Mouse (Mus musculus): ENCODE results near the gene Utp4.
A peak's percentile ranks its signal among the peaks of the same experiment; 100 is the strongest.
"Not testable (repeated sequence)": the region's sequence is repeated elsewhere in the genome, so short reads cannot be mapped to it uniquely, and the experiment has no call there.

The Utp4 gene

DNA sequence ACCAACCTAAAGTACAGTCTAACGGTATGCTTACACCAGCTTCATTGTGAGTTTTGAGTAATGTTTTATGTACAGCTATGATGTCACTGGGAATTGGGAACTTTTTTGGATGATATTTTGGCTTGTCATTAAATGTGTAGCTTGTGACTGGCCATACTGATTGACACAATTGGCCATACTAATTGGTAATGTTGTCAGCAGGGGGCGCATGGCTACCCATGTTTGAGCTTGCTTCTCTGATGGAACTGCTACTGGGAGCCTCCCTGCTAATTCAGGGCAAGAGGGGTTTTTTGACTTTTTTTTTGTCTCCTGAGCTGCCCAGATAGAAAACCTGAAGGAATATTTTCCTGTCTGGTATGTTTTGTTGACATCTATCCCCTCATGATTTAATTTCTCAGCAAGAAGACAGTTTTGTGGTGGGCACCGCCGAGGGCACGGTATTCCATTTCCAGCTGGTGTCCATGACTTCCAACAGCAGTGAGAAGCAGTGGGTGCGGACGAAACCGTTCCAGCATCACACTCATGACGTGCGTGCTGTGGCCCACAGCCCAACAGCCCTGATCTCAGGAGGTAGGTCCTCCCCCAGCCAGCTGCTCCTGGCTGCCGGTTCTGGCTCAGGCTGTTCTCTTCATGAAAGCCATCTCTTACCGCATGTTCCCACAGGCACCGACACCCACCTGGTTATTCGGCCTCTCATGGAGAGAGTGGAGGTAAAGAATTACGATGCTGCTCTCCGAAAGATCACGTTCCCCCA is 12.5 kb downstream of the Utp4 start:
- DNase-seq (ENCODE audit: extremely low spot score, low spot score): peak; percentile 30

DNA sequence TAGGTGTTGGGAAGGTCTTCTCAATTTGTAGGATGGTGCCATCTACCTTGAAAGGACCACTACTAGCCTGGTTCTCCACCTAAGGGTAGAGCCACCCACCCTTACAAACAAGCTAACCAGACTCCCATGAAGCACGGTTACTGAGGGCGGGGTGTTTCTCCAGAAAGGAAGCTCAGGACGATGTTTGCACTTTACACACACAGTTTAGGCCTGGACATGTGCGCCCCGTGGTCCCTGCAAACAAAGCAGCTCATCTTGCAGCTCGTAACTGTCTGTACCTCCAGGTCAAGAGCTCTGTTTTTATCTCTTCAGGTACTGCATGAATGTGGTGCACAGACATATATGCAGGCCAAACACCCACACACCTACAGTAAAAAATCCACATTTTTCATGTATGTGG is 13.2 kb downstream of the Utp4 start:
- no peak for DNase-seq (ENCODE audit: extremely low spot score, low spot score)

DNA sequence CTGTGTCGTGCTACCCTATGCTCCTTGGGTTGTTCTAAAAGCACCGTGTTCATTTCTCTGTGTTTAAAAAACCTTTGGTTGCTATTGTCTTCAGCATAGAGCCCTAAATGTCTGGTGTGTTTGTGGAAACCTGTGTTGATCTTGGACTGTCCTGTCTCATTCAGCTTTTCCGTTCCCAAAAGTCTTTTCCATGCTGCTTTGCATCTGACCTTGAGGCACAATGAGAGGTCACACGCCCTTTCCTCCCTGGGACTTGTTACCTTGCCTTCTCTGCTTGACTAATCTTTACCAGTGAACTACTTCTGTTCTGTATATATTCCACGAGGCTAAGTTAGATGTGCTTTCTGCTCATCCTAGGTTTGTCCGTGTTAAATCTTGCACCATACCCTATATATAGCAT is 14.0 kb downstream of the Utp4 start:
- DNase-seq (ENCODE audit: extremely low spot score, low spot score): no peak

DNA sequence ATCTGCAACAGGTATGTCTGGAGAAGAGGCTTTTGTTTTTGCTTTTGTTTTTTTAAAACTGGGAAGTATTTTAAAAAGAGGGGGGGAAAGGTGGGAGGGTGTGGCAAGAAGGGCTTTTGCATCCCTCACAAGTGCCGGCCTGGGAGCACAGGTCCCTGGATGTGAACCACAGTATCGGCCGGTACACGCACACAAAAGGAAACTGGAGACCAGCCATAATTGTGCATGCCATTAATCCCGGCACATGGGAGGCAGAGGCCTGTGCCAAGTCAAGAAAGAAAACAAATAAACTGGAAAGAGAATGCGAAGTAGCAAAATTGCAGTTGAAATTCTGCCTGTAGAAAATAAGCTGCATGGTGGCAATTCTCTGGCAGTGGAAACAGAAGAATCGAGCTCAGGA is 14.9 kb downstream of the Utp4 start:
- DNase-seq (ENCODE audit: extremely low spot score, low spot score): no peak

DNA sequence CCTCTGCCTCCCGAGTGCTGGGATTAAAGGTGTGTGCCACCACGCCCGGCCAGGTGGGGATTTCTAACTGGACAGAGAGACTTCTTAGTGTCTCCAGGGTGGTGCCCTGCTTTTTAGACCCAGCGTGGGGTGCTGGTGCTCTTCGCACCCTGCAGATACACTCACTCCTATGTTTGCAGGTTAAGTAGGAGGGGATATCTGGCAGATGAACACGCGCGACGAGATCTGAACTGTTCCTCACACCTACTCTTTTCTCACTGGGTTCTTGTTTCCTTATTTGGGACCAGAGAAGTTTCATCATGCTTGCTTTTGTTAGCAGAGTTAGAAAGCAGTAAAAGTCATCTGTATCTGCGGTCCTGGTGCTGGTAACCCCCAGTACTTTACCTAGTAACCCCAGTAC is 20.2 kb downstream of the Utp4 start:
- no peak for DNase-seq (ENCODE audit: extremely low spot score, low spot score)

DNA sequence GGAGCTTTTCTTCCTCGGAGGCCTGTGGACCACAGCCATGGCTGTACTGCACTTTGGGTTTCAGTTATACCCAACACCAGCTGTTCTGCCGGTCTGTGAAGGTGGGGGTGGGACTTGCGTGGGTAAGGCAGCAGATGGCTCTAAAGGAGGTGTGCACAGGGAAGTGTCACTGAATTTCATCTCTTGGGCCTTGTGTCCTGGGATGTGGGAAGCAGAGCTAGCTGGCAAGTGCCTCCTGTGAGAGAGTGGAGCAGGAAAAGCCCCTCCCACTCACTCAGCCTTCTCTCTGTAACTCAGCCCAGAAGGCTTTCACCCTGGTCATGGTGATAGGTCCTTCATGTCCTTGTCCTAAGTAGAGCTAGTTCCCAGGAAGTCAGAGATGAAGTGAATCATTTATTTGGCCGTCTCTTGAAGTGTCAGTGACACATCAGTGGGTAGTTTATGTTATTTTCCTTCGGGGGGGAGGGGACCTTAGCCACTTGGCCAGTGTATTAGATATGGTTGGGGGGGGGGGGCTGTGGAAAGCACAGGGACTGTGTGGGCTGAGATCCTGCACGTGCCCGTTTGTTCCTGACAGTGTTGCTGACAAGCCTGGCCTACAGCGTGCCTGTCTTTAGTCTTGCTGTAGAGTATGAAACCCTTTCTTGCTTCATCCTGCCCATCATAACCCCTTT is 26.4 kb downstream of the Utp4 start:
- DNase-seq (ENCODE audit: extremely low spot score, low spot score): no peak

DNA sequence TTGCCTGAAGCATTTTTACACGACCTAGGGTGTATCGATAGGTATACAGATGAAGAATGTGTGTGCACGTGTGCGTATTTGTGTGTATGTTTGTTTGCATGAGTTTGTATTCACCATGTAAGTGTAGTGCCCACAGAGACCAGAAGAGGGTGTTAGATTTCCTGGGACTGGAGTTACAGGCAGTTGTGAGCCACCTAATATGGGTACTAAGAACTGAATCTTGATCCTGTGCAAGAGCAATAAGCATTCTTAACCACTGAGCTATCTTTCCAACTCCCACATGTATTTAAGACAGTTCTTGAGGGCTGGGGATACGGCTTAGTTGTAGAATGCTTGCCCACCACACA is 26.9 kb downstream of the Utp4 start:
- DNase-seq (ENCODE audit: extremely low spot score, low spot score): no peak

DNA sequence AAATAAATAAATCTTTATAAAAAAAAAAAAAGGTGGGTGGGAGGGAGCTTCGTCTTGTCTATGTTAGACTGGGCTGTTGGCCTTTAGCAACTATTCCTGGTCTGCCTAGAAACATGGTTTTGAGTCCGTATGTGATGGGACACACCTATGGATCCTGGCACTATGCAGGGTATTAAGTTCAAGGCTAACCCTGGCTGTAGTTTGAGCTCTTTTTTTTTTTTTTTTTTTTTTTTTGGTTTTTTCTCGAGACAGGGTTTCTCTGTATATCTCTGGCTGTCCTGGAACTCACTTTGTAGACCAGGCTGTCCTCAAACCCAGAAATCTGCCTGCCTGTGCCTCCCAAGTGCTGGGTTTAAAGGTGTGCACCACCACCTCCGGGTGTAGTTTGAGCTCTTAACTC is 30.6 kb downstream of the Utp4 start:
- DNase-seq (ENCODE audit: extremely low spot score, low spot score): no peak

DNA sequence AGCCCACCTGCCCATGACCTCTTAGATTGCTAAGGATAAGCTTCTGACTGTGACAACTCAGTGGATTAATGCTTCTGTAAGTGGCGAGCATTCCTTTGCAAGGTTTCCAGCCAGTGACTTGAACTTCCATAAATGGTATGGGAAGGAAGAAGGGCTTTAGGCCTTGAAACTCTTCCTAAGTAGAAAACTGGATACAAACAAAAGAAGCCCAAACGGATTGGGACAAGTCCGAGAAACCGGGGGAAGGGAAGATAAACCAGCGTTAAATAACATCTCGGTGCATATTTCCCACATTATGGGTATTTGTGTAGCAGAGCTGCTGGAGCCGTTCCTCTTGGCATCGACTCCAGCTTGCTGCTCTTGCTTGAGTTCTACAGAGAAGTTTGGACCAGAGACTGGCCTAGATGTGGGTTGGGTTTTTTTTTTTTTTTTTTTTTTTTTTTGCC is 31.5 kb downstream of the Utp4 start:
- DNase-seq (ENCODE audit: extremely low spot score, low spot score): no peak

DNA sequence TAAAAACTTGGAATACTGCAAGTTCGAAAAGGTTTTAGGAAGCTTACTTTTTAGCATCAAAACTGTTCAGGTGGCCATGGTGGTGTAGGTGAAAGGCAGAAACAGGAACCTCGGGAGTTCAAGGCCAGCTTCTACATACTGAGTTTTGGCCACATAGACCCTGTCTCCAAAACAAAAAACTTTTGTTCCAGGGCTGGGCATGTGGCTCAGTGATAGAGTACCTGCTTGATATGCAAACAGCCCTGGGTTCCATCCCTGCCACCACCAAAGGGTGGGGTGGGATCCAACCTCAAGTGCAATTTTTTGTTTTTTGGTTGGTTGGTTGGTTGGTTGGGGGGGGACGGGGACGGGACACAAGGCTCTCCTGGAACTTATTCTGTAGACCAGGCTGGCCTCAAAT is 32.0 kb downstream of the Utp4 start:
- no peak for DNase-seq (ENCODE audit: extremely low spot score, low spot score)

DNA sequence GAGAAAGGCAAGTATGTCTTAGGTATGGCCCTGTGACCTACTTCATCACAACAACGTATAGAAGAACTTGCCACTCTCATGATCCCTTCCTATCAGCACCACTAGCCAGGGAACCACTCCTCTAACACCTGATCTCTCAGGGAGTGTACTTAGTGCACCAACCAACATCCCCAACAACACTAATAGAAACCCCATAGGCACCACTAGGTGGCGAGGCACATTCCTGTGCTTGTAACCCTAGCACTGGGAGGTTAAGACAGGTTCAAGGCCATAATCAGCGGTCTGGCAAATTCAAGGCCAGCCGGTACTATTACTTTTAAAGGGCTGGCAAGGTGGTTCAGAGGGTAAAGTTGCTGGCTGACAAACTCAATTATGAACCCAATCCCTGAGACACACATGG is 33.8 kb downstream of the Utp4 start:
- DNase-seq (ENCODE audit: extremely low spot score, low spot score): peak; percentile 32

DNA sequence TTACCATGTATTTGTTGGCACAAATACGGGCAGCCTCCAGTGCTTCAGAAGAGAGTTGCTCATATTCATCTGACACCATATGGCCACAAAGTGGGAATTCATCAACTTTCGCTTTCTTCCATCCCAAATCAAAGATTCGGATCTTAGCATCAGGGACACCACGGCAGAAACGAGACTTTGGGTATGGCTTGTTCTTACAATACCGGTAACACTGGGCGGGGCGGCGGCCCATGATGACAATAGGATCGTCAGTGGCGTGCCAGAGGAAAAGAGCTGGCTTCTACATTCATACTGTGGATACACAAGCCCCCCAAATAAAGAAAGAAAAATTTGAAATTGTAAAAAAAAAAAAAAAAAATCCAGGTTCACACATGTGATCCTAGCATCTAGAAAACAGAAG is 34.7 kb downstream of the Utp4 start:
- not testable (repeated sequence) for DNase-seq (ENCODE audit: extremely low spot score, low spot score)

DNA sequence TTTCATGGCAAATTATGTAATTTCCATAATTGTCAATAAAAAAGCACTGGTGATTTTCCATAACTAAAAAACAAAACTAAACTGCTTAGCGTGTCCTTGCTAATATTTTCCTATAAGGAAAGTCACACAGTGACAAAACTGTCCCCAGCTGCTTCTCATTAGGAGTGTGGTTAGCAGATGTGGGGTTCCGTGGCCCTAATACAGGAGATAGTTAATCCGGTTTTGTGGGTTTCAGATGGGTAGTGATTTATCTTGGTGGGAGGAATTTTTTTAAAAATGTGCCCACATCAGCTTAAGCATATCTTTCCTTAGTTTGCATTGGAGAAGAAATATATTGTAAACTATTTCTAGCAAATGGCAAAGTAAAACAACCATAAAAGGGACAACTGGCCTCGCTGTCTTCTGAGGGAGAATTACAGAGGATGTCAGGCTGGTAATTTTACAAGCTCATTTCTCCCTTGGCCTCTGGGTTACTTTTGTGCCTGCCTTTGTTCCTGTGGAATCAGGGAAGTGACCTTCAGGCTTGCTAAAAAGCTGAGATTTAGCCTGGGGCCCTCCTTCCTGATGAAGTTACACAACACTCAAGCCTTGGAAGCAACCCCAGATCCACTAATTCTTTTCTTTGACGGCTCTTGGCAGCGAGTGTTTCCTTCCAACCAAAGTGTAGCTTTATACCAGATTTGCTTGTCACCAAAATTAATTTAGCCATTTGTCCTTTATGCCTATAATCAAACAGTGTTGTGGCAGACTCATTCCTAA is 35.9 kb downstream of the Utp4 start:
- no peak for DNase-seq (ENCODE audit: extremely low spot score, low spot score)

DNA sequence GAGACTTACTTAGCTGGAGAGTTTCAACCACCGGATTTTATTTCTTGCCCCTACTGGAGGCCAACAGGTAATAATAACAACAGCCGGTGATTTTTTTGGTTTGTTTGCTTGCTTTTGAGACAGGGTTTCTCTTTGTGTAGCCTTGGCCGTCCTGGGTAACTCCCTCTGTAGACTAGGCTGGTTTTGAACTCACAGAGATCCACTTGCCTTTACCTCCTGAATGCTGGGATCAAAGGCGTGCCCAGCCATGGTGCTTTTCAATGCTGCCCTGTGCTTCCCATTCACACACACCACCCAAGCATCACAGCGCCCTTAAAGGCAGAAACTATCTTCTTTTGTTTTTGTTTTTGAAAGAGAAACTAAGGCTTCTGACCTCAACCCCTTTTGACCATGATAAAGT is 36.5 kb downstream of the Utp4 start:
- no peak for DNase-seq (ENCODE audit: extremely low spot score, low spot score)

DNA sequence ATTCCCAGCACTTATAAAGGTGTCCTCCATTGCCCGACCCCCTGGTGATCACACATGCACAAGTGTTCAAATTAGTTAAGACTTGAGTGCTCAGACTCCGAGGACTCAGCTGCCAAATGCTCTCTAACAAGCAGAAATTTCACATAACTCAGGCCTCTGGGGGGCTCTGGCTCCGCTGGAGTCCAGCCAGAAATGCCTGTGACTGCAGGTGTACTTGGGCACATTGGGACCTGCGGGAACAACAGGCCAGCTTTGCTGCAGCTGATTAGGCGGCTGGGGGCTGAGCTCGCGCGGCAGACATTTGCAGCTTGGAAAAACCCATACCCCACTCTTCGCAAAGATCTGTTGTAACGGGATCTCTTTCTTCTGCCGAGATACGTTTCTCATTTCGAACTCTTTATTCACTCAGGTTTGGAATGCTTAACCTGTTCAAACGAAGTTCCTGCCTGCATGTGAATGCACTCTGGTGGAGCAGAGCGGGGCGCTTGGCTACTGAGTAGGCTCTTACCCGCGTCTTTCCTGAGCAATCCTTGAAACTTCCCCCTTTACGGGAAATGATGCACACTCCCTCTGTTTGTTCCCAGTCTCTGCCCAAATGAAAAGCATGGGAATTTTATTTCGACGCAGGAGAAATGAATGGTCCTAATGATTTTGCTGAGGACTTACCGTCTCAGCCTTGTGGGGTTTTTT is 39.1 kb downstream of the Utp4 start:
- peak; percentile 40 for DNase-seq (ENCODE audit: extremely low spot score, low spot score)

DNA sequence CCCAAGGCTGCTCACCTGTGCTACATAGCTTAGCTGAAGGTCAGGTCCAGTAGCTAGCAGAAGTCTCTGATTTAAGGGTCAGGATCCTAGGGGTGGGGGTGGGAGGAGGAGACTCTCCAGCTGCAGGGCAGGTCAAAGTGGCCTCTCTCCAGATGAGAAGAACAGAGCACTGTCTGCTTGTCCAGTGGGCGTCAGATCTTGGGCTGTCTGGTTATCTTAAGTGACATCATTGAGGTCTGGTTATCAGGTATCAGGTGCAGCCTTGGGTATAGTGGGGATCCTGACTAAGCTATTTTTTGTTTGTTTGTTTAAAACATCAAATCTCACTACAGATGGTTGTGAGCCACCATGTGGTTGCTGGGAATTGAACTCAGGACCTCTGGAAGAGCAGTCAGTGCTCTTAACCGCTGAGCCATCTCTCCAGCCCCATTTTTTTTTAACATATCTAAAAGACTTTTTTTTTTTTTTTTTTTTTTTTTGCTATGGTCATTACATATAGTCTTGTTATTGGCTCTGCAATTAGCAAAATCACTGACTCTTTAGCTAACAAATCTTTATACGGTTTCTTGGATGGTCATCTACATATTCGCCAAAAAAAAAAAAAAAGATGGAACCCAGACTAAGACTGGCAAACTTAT is 40.2 kb downstream of the Utp4 start:
- no peak for DNase-seq (ENCODE audit: extremely low spot score, low spot score)

DNA sequence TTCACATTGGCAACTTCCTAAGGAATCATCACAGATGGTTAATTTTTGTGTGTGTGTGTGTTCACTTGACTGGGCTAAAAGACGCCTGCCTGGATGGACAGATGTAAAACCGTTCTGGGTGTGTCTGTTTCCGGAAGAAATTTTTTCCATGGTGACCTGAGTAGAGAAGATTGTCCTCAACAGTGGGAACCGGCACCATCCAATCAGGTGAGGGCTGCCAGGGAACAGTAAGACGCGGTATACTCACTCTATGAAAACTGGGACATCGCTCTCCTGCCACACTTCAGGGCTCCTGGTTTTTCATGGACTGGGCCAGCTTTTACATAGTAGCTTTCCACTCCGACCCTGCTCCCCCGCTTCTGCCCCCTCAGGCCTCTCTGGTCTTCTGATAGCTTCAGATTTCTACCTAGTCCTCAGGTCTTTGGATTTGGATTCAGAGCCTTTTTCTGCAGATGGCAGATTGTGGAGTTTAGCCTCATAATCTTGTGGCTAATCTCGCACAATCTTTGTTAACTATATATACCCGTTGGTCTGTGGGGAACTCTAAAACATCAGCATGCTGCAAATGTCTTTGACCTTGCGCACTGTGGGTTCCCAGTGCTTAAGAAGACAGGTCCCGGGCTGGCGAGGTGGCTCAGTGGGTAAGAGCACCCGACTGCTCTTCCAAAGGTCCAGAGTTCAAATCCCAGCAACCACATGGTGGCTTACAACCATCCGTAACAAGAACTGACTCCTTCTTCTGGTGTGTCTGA is 41.0 kb downstream of the Utp4 start:
- no peak for DNase-seq (ENCODE audit: extremely low spot score, low spot score)

DNA sequence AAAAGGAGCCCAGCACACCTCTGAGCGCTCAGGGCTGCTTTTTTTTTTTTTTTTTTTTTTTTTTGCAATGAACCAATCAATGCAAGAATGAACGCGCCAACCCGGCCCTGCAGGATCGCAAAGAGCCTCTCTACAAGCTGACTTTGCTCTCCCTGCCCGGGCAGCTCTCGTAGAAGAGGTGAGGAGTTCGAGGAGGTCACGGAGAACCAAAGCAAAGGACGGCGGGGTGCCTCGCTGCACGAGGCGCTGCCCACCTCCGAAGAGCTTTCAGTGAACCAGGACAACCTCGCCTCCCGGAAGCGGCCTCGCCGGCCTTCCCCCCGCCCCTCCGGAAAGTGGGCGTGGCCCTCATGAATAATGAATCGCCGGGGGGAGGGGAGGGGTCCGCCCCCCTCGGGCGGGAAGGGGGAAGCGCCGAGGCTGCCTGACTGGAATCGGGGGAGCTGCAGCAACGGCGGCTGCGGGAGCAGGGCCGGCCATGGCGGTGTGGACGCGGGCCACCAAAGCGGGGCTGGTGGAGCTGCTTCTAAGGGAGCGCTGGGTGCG is 42.0 kb downstream of the Utp4 start, which contains the start of gene Sntb2:
Sntb2 (plus strand) TSS at position 427 of the 546 bp plus-strand sequence.
- peak; percentile 98 for DNase-seq (ENCODE audit: extremely low spot score, low spot score)

DNA sequence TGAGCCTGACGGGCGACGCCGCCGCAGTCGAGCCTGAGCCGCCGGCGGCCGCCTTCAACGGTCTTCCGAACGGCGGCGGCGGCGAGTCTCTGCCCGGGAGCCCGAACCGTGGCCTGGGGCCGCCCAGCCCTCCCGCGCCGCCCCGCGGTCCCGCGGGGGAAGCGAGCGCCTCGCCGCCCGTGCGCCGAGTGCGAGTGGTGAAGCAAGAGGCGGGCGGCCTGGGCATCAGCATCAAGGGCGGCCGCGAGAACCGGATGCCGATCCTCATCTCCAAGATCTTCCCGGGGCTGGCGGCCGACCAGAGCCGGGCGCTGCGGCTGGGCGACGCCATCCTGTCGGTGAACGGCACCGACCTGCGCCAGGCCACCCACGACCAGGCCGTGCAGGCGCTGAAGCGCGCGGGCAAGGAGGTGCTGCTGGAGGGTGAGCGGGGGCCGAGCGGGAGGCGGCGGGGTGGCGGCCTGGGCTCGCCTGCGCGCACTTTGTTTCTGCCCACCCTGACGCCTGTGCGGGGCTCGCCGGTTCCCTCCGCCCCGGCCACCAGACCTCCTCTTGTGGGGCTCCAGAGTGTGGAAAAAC is 42.6 kb downstream of the Utp4 start:
- peak; percentile 80 for DNase-seq (ENCODE audit: extremely low spot score, low spot score)

DNA sequence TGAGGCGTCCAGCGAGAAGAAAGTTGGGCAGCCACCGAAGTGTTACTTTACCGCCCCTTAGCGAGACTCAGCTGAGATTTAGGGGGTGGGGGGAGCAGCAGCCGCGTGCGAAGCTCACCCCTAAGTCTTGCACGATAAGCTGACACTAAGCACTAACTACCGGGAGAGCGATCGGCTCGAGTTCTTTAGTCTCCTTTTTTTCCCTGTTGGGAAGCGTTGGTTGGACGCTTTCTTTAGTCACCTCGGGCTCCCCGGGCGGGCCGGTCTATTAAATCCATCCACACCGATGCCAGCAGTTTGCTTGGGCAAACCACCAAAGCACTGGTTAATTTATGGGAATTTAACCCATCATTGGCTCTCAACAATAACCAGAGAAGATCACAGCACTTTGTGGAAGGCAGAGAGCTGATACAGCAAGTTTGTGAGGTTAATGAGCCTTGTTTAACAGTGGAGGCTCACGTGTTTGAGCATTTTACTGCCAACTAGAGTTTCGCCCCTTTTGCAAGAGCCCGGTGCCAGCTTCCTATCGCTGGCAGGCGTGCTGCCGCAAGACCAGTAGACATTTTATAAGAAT is 43.1 kb downstream of the Utp4 start:
- peak; percentile 62 for DNase-seq (ENCODE audit: extremely low spot score, low spot score)
